Mouse (Mus musculus) E14TG2a.4 (cell line): ENCODE measurements around the gene Aig1.

Experiments used
- CTCF ChIP-seq: conservative IDR thresholded peaks from 2 replicates; pipeline ENCODE4 v1.5.1; 2014; ENCODE audit warnings: low read length
- NANOG ChIP-seq: IDR thresholded peaks from 2 replicates; pipeline ENCODE4 v1.6.1; 2014; ENCODE audit warnings: borderline replicate concordance, low read length, mixed read lengths

GRCm38 (mm10) chr10:13687182-13687810, 181.5 kb downstream of the Aig1 start:
- TF ChIP-seq CTCF (no peak), NANOG (no peak)
